Mouse (Mus musculus): ENCODE measurements around the gene Gpr61. TPM values are rescaled to one million over a fixed set of nuclear protein-coding genes. Genes with fewer than 3 reads are reported as not detected.

Gpr61 gene
- polyA plus RNA-seq, 1 experiment from 2014 or later: not detected

DNA sequence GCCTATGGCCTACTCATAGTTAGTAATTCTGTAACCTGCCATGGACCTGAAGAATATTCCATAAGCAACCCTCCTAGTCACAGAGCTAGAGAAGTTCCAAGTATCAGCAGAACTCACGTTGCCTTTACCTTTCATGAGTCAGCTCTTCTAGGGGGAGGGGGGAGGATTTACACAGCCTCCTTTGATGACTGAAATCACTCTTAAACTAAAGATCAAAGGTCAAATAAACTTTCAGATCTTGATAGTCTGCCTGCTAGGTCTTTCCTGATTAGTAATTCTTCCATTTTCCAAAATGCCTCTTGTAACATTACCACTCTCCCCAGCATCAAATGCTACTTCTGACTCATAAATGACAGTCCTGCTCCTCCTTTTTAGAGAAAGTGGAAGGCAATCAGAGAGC lies 30.6 kb downstream of the Gpr61 start:
- Histone ChIP-seq H3K36me3 (ENCODE audit: insufficient read depth, low read length) (no peaks in the 10 kb centered on the region), H3K4me2 (replicated peaks; ENCODE audit: low read depth, low read length) (no peak overlapping the region), H3K27ac (ENCODE audit: low read length) (no peak overlapping the region), H3K4me1 (ENCODE audit: insufficient read depth, low read depth, low read length) (no peaks in the 10 kb centered on the region; the same call in 1 of the 2 replicates), H3K27me3 (replicated peaks; ENCODE audit: insufficient read depth, low read length) (no peaks in the 10 kb centered on the region), H3K4me3 (ENCODE audit: low read depth, low read length) (no peak overlapping the region), H3K9me3 (ENCODE audit: low read length) (no peaks in the 10 kb centered on the region), H3K9ac (replicated peaks; ENCODE audit: low read depth) (no peak overlapping the region)
- ATAC-seq: no peak
- 29% methylated on average over 1 of the region's 1 CpGs for WGBS
- no peak for DNase-seq (ENCODE audit: low spot score)
- TF ChIP-seq EP300 (IDR thresholded peaks at IDR 0.05) (no peak), CTCF (IDR thresholded peaks at IDR 0.05) (no peak)

DNA sequence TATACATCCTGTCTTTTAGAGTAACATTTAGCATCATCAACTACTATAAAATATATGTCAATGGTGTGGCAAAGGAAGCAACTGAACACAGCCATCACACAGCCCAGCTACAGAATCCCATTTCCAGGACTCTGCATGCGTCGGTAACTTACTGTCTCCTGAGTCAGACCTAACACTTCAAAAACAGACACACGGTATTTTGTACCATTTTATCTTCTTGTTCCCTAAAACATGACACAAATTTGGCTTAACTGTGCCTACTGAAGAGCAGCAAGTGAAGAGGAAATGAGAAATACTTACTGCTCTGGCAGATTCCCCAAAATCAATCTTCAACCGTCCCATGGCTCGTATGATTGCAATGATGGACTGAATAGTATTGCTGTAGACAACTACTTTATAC lies 31.4 kb downstream of the Gpr61 start:
- no peak for ATAC-seq
- H3K9ac ChIP-seq (replicated peaks; ENCODE audit: low read depth): no peak overlapping the region
- DNase-seq (ENCODE audit: low spot score): no peak
- no peak overlapping the region for H3K4me2 ChIP-seq (replicated peaks; ENCODE audit: low read depth, low read length)
- H3K4me1 ChIP-seq (ENCODE audit: insufficient read depth, low read depth, low read length): no peaks in the 10 kb centered on the region; the same call in 1 of the 2 replicates
- no peaks in the 10 kb centered on the region for H3K27me3 ChIP-seq (replicated peaks; ENCODE audit: insufficient read depth, low read length)
- no peaks in the 10 kb centered on the region for H3K9me3 ChIP-seq (ENCODE audit: low read length)
- 0 out of 2 replicates have a peak, but pooled peaks cover 3% of the 10 kb centered on the region for H3K36me3 ChIP-seq (ENCODE audit: insufficient read depth, low read length)
- no peak overlapping the region for H3K27ac ChIP-seq (ENCODE audit: low read length)
- no peak overlapping the region for H3K4me3 ChIP-seq (ENCODE audit: low read depth, low read length)
- WGBS: 80% methylated on average over 5 of the region's 5 CpGs
- TF ChIP-seq CTCF (IDR thresholded peaks at IDR 0.05) (no peak), EP300 (IDR thresholded peaks at IDR 0.05) (no peak)

DNA sequence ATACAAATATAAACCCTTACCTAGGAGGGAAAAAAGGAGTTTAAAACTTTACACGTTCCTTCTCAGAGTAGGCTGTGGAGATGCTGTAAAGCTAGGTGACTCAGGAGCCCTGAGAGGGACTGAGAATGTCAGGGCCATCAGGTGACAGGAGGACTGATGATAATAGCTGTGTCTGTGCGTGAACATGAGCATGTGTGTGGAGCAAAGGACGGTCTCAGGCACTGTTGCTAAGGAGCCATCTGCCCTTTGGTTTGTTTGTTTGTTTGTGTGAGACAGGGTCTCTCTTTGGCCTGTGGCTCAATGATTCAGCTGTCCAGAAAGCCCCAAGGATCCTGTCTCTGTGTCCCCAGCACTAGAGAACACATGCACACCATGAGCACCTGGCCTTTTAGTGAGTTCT lies 33.6 kb downstream of the Gpr61 start:
- no peaks in the 10 kb centered on the region for H3K9me3 ChIP-seq (ENCODE audit: low read length)
- H3K9ac ChIP-seq (replicated peaks; ENCODE audit: low read depth): no peak overlapping the region
- H3K4me2 ChIP-seq (replicated peaks; ENCODE audit: low read depth, low read length): no peak overlapping the region
- ATAC-seq (no peak), DNase-seq (ENCODE audit: low spot score) (no peak)
- TF ChIP-seq CTCF (IDR thresholded peaks at IDR 0.05) (no peak), EP300 (IDR thresholded peaks at IDR 0.05) (no peak)
- 78% methylated on average over 3 of the region's 3 CpGs for WGBS
- H3K4me3 ChIP-seq (ENCODE audit: low read depth, low read length): no peak overlapping the region
- 0 out of 2 replicates have a peak, but pooled peaks cover 8% of the 10 kb centered on the region for H3K36me3 ChIP-seq (ENCODE audit: insufficient read depth, low read length)
- no peaks in the 10 kb centered on the region for H3K27me3 ChIP-seq (replicated peaks; ENCODE audit: insufficient read depth, low read length)
- no peak overlapping the region for H3K27ac ChIP-seq (ENCODE audit: low read length)
- no peaks in the 10 kb centered on the region for H3K4me1 ChIP-seq (ENCODE audit: insufficient read depth, low read depth, low read length)

DNA sequence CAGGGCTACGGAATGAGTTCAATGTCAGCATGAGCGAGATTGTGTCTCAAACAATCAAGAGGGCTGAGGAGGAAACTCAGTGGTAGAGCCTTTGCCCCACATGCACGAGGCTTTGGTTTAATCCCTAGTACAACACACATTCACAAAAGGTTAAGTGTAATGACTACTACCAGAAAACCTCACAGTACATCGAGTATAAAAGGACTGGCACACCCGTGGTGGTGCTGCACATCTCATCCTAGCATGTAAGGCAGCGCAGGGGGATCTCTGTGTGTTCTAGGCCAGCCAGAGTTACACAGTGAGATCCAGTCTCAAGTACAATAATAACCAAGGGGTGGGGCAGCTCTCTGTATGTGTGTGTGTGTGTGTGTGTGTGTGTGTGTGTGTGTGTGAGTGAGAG lies 37.2 kb downstream of the Gpr61 start:
- no peaks in the 10 kb centered on the region for H3K27me3 ChIP-seq (replicated peaks; ENCODE audit: insufficient read depth, low read length)
- H3K4me1 ChIP-seq (ENCODE audit: insufficient read depth, low read depth, low read length): no peaks in the 10 kb centered on the region
- H3K4me2 ChIP-seq (replicated peaks; ENCODE audit: low read depth, low read length): no peak overlapping the region
- ATAC-seq: no peak
- H3K27ac ChIP-seq (ENCODE audit: low read length): no peak overlapping the region
- 89% methylated on average over 6 of the region's 6 CpGs for WGBS
- H3K9me3 ChIP-seq (ENCODE audit: low read length): no peaks in the 10 kb centered on the region
- peaks cover 16% of the 10 kb centered on the region; the same call in 1 of the 2 replicates for H3K36me3 ChIP-seq (ENCODE audit: insufficient read depth, low read length)
- H3K4me3 ChIP-seq (ENCODE audit: low read depth, low read length): no peak overlapping the region
- no peak for DNase-seq (ENCODE audit: low spot score)
- TF ChIP-seq CTCF (IDR thresholded peaks at IDR 0.05): no peak
- TF ChIP-seq EP300 (IDR thresholded peaks at IDR 0.05): no peak
- no peak overlapping the region for H3K9ac ChIP-seq (replicated peaks; ENCODE audit: low read depth)

DNA sequence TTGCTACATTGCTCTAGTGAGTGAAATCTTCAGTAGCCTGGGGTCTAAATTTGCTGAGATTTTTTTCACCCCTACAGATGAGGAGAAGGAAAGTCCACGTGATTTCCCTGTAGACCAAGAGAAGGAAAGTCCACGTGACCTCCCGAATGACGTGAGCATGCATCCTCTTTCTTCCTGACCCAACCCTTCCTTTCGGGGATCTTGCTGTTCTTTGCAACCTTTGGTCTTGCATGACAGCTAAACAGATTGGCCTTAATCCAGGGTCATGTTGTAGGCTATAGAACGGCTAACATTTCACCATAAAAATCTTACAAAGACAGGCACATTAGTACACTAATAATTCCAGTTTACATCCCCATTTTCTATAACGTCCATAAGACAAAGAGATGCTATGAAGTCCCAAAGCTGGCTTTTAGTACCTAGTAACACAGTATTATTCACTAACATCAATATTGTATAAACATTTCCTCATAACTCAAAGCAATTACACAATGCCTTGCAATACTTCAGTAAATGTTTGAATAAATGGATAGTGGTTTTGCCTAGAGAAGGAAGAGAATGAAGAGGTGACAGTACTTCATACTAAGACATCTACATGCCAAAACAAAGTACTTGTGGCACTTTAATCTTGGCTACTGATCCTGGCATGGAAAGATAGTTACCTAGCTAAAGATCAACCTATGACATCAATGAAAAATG lies 40.9 kb downstream of the Gpr61 start:
- Histone ChIP-seq H3K36me3 (ENCODE audit: insufficient read depth, low read length) (peaks cover 19% of the 10 kb centered on the region; the same call in 1 of the 2 replicates), H3K4me2 (replicated peaks; ENCODE audit: low read depth, low read length) (no peak overlapping the region), H3K27me3 (replicated peaks; ENCODE audit: insufficient read depth, low read length) (no peaks in the 10 kb centered on the region), H3K4me1 (ENCODE audit: insufficient read depth, low read depth, low read length) (no peaks in the 10 kb centered on the region), H3K27ac (ENCODE audit: low read length) (no peak overlapping the region), H3K9ac (replicated peaks; ENCODE audit: low read depth) (no peak overlapping the region), H3K4me3 (ENCODE audit: low read depth, low read length) (no peak overlapping the region), H3K9me3 (ENCODE audit: low read length) (no peaks in the 10 kb centered on the region)
- TF ChIP-seq CTCF (IDR thresholded peaks at IDR 0.05) (no peak), EP300 (IDR thresholded peaks at IDR 0.05) (peak; percentile 59; the same call in 1 of the 2 replicates)
- peak; percentile 61 for DNase-seq (ENCODE audit: low spot score)
- no peak for ATAC-seq
- 72% methylated on average over 7 of the region's 7 CpGs for WGBS

DNA sequence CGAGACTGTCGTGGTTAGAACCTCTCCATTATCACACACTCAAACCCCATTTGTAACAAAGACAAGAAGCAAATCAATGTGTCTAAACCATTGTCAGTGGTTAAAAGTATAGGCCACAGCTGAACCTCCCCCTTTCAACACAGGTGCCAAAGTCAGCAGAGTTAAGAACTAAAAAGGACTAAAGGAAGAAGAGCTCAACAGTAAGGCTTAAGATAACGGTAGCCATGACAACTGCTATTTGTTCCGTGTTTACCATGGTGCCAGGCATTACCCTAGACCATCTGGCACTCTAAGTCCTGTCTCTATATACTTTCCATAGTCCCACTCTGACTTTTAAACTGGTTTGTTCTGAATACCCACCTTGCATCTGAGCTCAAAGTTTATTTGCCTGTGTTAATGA lies 42.0 kb downstream of the Gpr61 start:
- no peak for DNase-seq (ENCODE audit: low spot score)
- Histone ChIP-seq H3K27me3 (replicated peaks; ENCODE audit: insufficient read depth, low read length) (no peaks in the 10 kb centered on the region), H3K9ac (replicated peaks; ENCODE audit: low read depth) (no peak overlapping the region), H3K4me1 (ENCODE audit: insufficient read depth, low read depth, low read length) (no peaks in the 10 kb centered on the region), H3K4me3 (ENCODE audit: low read depth, low read length) (no peak overlapping the region), H3K4me2 (replicated peaks; ENCODE audit: low read depth, low read length) (no peak overlapping the region), H3K36me3 (ENCODE audit: insufficient read depth, low read length) (peaks cover 23% of the 10 kb centered on the region; the same call in 1 of the 2 replicates), H3K9me3 (ENCODE audit: low read length) (no peaks in the 10 kb centered on the region), H3K27ac (ENCODE audit: low read length) (no peak overlapping the region)
- TF ChIP-seq EP300 (IDR thresholded peaks at IDR 0.05): no peak
- TF ChIP-seq CTCF (IDR thresholded peaks at IDR 0.05): no peak
- no peak for ATAC-seq
- 79% methylated on average over 4 of the region's 4 CpGs for WGBS
